Mouse (Mus musculus): ENCODE measurements around the gene Gm648.
"Not testable (repeated sequence)": the region's sequence is repeated elsewhere in the genome, so short reads cannot be mapped to it uniquely, and the experiment has no call there.

Gene Gm648

GRCm38 (mm10) chrX:56549506-56549905 is at the start of gene Gm648:
Gene Gm648 (minus strand): TSS chrX:56549606.
- no peak for DNase-seq

- DNase-seq: peak; percentile 93 to 96
These were observed 48.7 kb upstream of the Gm648 start, which contains the start of gene Mmgt1 for GRCm38 (mm10) chrX:56597887-56598640. Gene Mmgt1 (minus strand): TSS chrX:56598069.

DNA sequence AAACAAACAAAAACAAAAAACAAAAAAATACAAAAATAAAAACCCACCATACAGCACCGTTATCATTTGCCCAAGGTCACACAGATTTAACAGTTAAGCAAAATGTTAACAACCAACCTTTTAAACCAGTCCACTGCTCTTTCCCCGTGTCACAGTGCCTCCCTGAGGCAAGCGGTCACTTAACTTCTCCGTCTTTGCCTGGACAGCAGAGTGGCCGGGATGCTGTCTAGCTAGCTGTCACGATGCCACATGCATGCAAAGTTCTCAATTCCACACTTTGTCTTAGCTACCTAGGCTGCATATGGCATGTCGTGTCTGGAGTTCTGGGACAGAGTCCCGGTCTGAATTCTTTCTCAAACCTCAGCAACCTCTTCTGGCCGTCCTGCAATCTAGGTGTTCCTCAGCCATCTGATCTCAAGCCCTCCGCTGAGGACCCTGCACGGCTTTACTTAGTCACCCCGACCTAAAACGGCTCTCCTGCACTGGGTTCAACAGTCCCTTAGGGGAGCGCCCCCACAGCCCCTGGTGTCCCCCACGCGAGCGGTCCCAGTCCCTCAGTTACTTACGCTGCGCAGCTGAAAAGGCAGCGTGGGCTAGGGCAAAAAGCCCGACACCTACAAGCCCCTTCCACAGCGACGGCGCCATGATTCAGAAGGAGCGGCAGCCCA is 47.9 kb upstream of the Gm648 start:
- DNase-seq: peak; percentile 36 to 47

DNA sequence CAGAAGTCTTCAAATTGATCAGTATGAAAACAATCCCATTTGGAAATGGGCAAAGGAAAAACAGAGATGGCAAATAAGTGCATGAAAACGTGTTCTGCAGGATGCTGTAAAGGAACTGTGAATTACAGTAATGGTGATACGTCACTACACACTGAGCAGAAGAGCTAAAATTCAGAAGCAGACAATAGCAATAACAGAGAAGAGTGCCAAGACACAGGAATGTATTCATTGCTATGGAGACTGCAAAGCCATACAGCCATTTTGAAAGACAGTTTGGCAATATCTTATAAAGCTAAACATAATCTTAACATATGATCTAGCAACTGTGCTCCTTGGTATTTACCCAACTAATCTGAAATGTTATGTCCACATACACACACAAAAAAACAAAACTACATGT is 28.8 kb upstream of the Gm648 start:
- no peak for DNase-seq

DNA sequence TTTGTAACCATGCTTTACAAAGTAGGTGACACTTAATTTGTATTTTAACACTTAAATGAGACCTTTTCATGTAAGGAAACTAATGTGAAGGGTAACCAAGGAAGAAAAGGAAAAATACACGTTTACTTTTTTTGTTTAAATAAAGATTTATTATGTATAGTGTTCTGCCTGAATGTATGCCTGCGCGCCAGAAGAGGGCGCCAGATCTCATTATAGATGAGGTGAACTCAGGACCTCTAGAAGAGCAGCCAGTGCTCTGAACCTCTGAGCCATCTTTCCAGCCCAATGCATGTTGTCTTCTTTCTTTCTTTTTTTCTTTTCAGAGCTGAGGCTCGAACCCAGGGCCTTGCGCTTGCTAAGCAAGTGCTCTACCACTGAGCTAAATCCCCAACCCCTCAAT is 23.1 kb upstream of the Gm648 start:
- peak; percentile 25 to 39 for DNase-seq

GRCm38 (mm10) chrX:56553584-56553983 is 4.2 kb upstream of the Gm648 start:
- no peak for DNase-seq

DNA sequence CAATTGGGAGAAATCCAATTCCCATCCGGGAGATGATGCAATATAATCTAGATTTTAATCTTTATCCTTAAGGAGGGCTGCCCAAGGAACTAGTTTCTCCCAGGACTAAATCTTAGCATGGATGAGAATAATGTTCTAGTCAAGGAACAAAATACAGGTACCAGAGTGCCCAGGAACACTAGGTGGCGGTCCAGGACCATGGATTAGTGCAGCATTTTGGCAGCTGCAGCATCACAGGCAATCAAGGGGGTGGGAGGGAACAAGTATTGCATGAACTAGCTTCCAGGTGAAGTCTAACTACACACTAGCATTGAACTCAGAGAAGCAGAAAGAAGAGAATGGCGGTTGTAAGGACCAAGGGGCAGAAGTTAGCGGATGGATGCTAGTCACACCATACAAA is 12.2 kb downstream of the Gm648 start:
- peak; percentile 56 to 58 for DNase-seq

DNA sequence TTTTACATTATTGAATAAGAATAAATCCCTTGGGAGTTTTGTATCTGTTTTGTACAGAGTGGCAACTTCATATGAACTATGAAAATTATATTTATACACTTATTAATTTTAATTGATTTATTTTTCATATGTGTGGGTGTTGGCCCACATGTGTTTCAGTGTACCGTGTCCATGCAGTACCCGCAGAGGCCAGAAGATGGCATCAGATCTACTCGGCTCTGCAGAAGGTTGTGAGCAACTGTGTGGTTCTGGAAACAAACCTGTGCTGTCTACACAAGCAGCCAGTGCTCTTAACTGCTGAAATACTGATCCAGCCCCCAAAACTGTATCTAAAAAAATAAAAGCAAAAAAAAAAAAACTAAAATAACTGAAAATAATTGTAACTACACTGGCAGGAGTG is 18.1 kb downstream of the Gm648 start:
- DNase-seq: peak; percentile 78 to 82

GRCm38 (mm10) chrX:56524442-56524841 is 25.0 kb downstream of the Gm648 start, which contains the start of gene Gm10477:
Gene Gm10477 (plus strand): TSS chrX:56524742.
- not testable (repeated sequence) for DNase-seq

GRCm38 (mm10) chrX:56497241-56497640 is 52.2 kb downstream of the Gm648 start:
- peak; percentile 27 to 44 for DNase-seq
